Mouse (Mus musculus) cerebellum, postnatal 4 days (tissue): ENCODE data around the gene Ksr2.

ENCODE experiments used
- DNase-seq, 2 experiments: peaks; one replicate each; pipeline ENCODE4 v3.0.0; 2022; ENCODE audit warnings: low spot score in 2 of 2, mixed read lengths in 1 of 2

Ksr2 gene

GRCm38 (mm10) chr5:117523010-117523409 is 109.2 kb downstream of the Ksr2 start:
- no peak for DNase-seq

GRCm38 (mm10) chr5:117530991-117531390 is 117.2 kb downstream of the Ksr2 start:
- DNase-seq, result no peak

GRCm38 (mm10) chr5:117539221-117539620 is 125.4 kb downstream of the Ksr2 start:
- DNase-seq, result no peak

- no peak for DNase-seq
Observed at GRCm38 (mm10) chr5:117541654-117542053, 127.9 kb downstream of the Ksr2 start.

GRCm38 (mm10) chr5:117546694-117547268 is 133.0 kb downstream of the Ksr2 start:
- no peak for DNase-seq

- DNase-seq, result no peak
Observed at GRCm38 (mm10) chr5:117550992-117551391, 137.2 kb downstream of the Ksr2 start.

GRCm38 (mm10) chr5:117552096-117552495 is 138.3 kb downstream of the Ksr2 start:
- DNase-seq, result no peak

GRCm38 (mm10) chr5:117554505-117554904 is 140.7 kb downstream of the Ksr2 start:
- DNase-seq, result no peak

- peak in 1 of 2 experiments; percentile 34 for DNase-seq
Observed at GRCm38 (mm10) chr5:117556570-117556969, 142.8 kb downstream of the Ksr2 start.

GRCm38 (mm10) chr5:117561080-117561479 is 147.3 kb downstream of the Ksr2 start:
- DNase-seq, result no peak

GRCm38 (mm10) chr5:117566051-117566665 is 152.4 kb downstream of the Ksr2 start:
- DNase-seq, result no peak

- no peak for DNase-seq
Observed at GRCm38 (mm10) chr5:117569190-117569795, 155.5 kb downstream of the Ksr2 start.

- peak in 1 of 2 experiments; percentile 25 for DNase-seq
Observed at GRCm38 (mm10) chr5:117572428-117572827, 158.6 kb downstream of the Ksr2 start.

- DNase-seq, result no peak
Observed at GRCm38 (mm10) chr5:117574894-117575293, 161.1 kb downstream of the Ksr2 start.

GRCm38 (mm10) chr5:117577598-117577997 is 163.8 kb downstream of the Ksr2 start:
- DNase-seq, result no peak

- DNase-seq, result no peak
Observed at GRCm38 (mm10) chr5:117581711-117582110, 167.9 kb downstream of the Ksr2 start.

GRCm38 (mm10) chr5:117584428-117584827 is 170.6 kb downstream of the Ksr2 start:
- no peak for DNase-seq

GRCm38 (mm10) chr5:117589266-117589665 is 175.5 kb downstream of the Ksr2 start:
- DNase-seq, result no peak

GRCm38 (mm10) chr5:117593273-117593672 is 179.5 kb downstream of the Ksr2 start:
- DNase-seq, result no peak

- DNase-seq, result no peak
Observed at GRCm38 (mm10) chr5:117596803-117597202, 183.0 kb downstream of the Ksr2 start.

- DNase-seq, result no peak
Observed at GRCm38 (mm10) chr5:117602026-117602425, 188.2 kb downstream of the Ksr2 start.

- DNase-seq, result no peak
Observed at GRCm38 (mm10) chr5:117607761-117608309, 194.0 kb downstream of the Ksr2 start.
